11 mouse cellular contexts compared by ENCODE assay signal in genomic region chr9:73159265-73159664, GRCm38 (mm10). TPM values are rescaled to one million over a fixed set of nuclear protein-coding genes. Genes with fewer than 3 reads are reported as not detected.
A peak's percentile ranks its signal among the peaks of the same experiment; 100 is the strongest.
DNase-seq lines count a peak whose midpoint lies in the region; ATAC-seq and TF ChIP-seq lines count a peak whose summit lies in the region.
"Had no signal": no experiment of that assay in that cellular context is flagged by ENCODE, and none has a peak within 500 bp of the region (broad histone marks: within the 10 kb centered on the region; RNA-seq: fewer than 3 reads in every experiment).

No protein-coding gene starts in this region.

- 34% methylated on average over 1 of the region's 1 CpGs for WGBS in kidney, postnatal 0 days

- ATAC-seq in CD4-positive, CD25-positive, alpha-beta regulatory T cell, adult 4 months: no peak
- no peak for ATAC-seq in kidney, postnatal 0 days (replicated peaks; ENCODE audit: low FRiP score, low read depth)

- H3K27me3 ChIP-seq in kidney, postnatal 0 days (ENCODE audit: insufficient read depth, low read length): no peaks in the 10 kb centered on the region

- H3K9me3 ChIP-seq in kidney, postnatal 0 days (replicated peaks; ENCODE audit: low read length): no peaks in the 10 kb centered on the region
- H3K9me3 ChIP-seq: heart, embryonic 10.5 days; limb, embryonic 12.5 days had no signal

- no peak overlapping the region for H3K27ac ChIP-seq in kidney, postnatal 0 days
- H3K27ac ChIP-seq: heart, embryonic 10.5 days; limb, embryonic 12.5 days had no signal

- H3K4me2 ChIP-seq in kidney, postnatal 0 days (ENCODE audit: low read length): no peak overlapping the region
- H3K4me2 ChIP-seq: limb, embryonic 12.5 days had no signal

- TF ChIP-seq CTCF in kidney, postnatal 0 days (IDR thresholded peaks at IDR 0.05; ENCODE audit: low read depth): peak; percentile 75

- no peak overlapping the region for H3K4me3 ChIP-seq in kidney, postnatal 0 days (replicated peaks; ENCODE audit: low read depth, low read length)
- H3K4me3 ChIP-seq: heart, embryonic 10.5 days; limb, embryonic 12.5 days had no signal

- H3K36me3 ChIP-seq in kidney, postnatal 0 days (ENCODE audit: insufficient read depth, low read length): no peaks in the 10 kb centered on the region
- H3K36me3 ChIP-seq: heart, embryonic 10.5 days; limb, embryonic 12.5 days had no signal

- H3K9ac ChIP-seq in kidney, postnatal 0 days (ENCODE audit: low read depth, low read length): no peak overlapping the region
- H3K9ac ChIP-seq: limb, embryonic 12.5 days had no signal

- no peaks in the 10 kb centered on the region for H3K4me1 ChIP-seq in kidney, postnatal 0 days (replicated peaks; ENCODE audit: insufficient read depth, low read length)
- H3K4me1 ChIP-seq: heart, embryonic 10.5 days; limb, embryonic 12.5 days had no signal

- DNase-seq in CD4-positive, CD25-positive, alpha-beta regulatory T cell, adult 2 months (ENCODE audit: low read depth, low spot score): peak; percentile 48
- peak; percentile 61 for DNase-seq in kidney, postnatal 0 days (ENCODE audit: low spot score)
- no peak for DNase-seq in kidney, adult 11 months
- DNase-seq in 3134 (ENCODE audit: extremely low read depth, insufficient read length, low spot score): peak; percentile 21
- peak; percentile 55 for DNase-seq in embryo, embryonic 10.5 days (ENCODE audit: low spot score)
- DNase-seq in ovary, postnatal 36 days (ENCODE audit: low spot score): no peak
- no peak for DNase-seq in testis, postnatal 14 days (ENCODE audit: low spot score)
- DNase-seq: B cell, adult 2 months had no signal

RNA-seq across cellular contexts. Expression of gene Rsl24d1, which starts 46.0 kb away (rescaled TPM):
- polyA plus RNA-seq in CD4-positive, CD25-positive, alpha-beta regulatory T cell, adult 4 months (2017; shearing (Covaris generic)): 10 to 100 TPM; 78.8 to 89.1 TPM
- 103 and 105 TPM in 2 replicates for polyA plus RNA-seq in kidney, postnatal 0 days (2015; fragmentation: Nextera tagmentation; extraction: Ambion mirVana)

RNA-seq across cellular contexts. Expression of gene Gm20509, which starts 57.0 kb away (rescaled TPM):
- not detected for polyA plus RNA-seq in CD4-positive, CD25-positive, alpha-beta regulatory T cell, adult 4 months (2017; shearing (Covaris generic))
- polyA plus RNA-seq in kidney, postnatal 0 days (2015; fragmentation: Nextera tagmentation; extraction: Ambion mirVana): not detected in 2 replicates
- polyA plus RNA-seq: heart, embryonic 10.5 days; limb, embryonic 12.5 days had no signal

RNA-seq across cellular contexts. Expression of gene Khdc3, which starts 57.6 kb away (rescaled TPM):
- under 1 TPM in 1 of 2 experiments, not detected in 1; 0.44 TPM for polyA plus RNA-seq in CD4-positive, CD25-positive, alpha-beta regulatory T cell, adult 4 months (2017; shearing (Covaris generic))
- 0.15 and 0.29 TPM in 2 replicates for polyA plus RNA-seq in kidney, postnatal 0 days (2015; fragmentation: Nextera tagmentation; extraction: Ambion mirVana)
- polyA plus RNA-seq: heart, embryonic 10.5 days; limb, embryonic 12.5 days had no signal

Comparison
In these comparisons a context has a peak if more than half of its experiments do, and no peak if none do; other contexts are left out.
1. DNase-seq: peak in CD4-positive, CD25-positive, alpha-beta regulatory T cell, adult 2 months (single experiment), kidney, postnatal 0 days (single experiment), 3134 (single experiment) and embryo, embryonic 10.5 days (single experiment); none in kidney, adult 11 months (single experiment), ovary, postnatal 36 days (single experiment) and testis, postnatal 14 days (single experiment).